Mouse (Mus musculus) limb, embryonic 14.5 days (tissue): ENCODE measurements around the gene Rara. TPM values are rescaled to one million over a fixed set of nuclear protein-coding genes. Genes with fewer than 3 reads are reported as not detected.
A peak's percentile ranks its signal among the peaks of the same experiment; 100 is the strongest.
"Not testable (repeated sequence)": the region's sequence is repeated elsewhere in the genome, so short reads cannot be mapped to it uniquely, and the experiment has no call there.

ENCODE experiments used
- ATAC-seq: fragments of 200-750 bp; cut with Nextera tagmentation; 2 replicates; pipeline ENCODE4 v1.8.0; 2017; ENCODE audit warnings: low read depth, moderate number of reproducible peaks, moderate TSS enrichment; ENCODE audit not compliant: low FRiP score
- DNase-seq: peaks from one replicate; pipeline ENCODE4 v3.0.0-alpha.2; 2015; ENCODE audit warnings: low spot score
- H3K27ac ChIP-seq: fragments of 300-500 bp; sonication (generic); replicated peaks from 2 replicates; pipeline ENCODE4 v1.5.1; 2014; ENCODE audit warnings: low read depth, mild to moderate bottlenecking, low read length, moderate library complexity, mixed read lengths
- H3K27me3 ChIP-seq: fragments of 300-500 bp; sonication (generic); 2 replicates; pipeline ENCODE4 v1.6.1; 2014; ENCODE audit warnings: low read length, mixed read lengths; ENCODE audit not compliant: control insufficient read depth, insufficient read depth
- H3K36me3 ChIP-seq: fragments of 300-500 bp; sonication (generic); 2 replicates; pipeline ENCODE4 v1.6.1; 2014; ENCODE audit warnings: mild to moderate bottlenecking, low read length, moderate library complexity, mixed read lengths; ENCODE audit not compliant: control insufficient read depth, insufficient read depth
- H3K4me1 ChIP-seq: fragments of 300-500 bp; sonication (generic); 2 replicates; pipeline ENCODE4 v1.6.1; 2014; ENCODE audit warnings: antibody characterized with exemption, low read length, mixed read lengths; ENCODE audit not compliant: control insufficient read depth, insufficient read depth
- H3K4me2 ChIP-seq: fragments of 300-500 bp; sonication (generic); replicated peaks from 2 replicates; pipeline ENCODE4 v1.6.1; 2014; ENCODE audit warnings: low read depth, mild to moderate bottlenecking, low read length, moderate library complexity; ENCODE audit not compliant: severe bottlenecking
- H3K4me3 ChIP-seq: fragments of 300-500 bp; sonication (generic); replicated peaks from 2 replicates; pipeline ENCODE4 v1.5.1; 2014; ENCODE audit warnings: low read length
- H3K9ac ChIP-seq: fragments of 300-500 bp; sonication (generic); 2 replicates; pipeline ENCODE4 v1.6.1; 2014; ENCODE audit warnings: mild to moderate bottlenecking, low read depth, low read length, moderate library complexity; ENCODE audit not compliant: severe bottlenecking
- H3K9me3 ChIP-seq: fragments of 300-500 bp; sonication (generic); 2 replicates; pipeline ENCODE4 v1.6.1; 2016; ENCODE audit warnings: low read length; ENCODE audit not compliant: control insufficient read depth
- POLR2A ChIP-seq: fragments of 200-500 bp; IDR thresholded peaks from 2 replicates; pipeline ENCODE4 v1.8.0; 2012; ENCODE audit warnings: inconsistent platforms, mild to moderate bottlenecking, moderate library complexity, borderline replicate concordance; ENCODE audit not compliant: insufficient read depth, insufficient read length; ENCODE audit errors: extremely low read depth
- WGBS: fragments of 180-500 bp; shearing (Covaris S2); extraction: QIAGEN DNeasy Blood & Tissue Kit; methylation state at CpG from one replicate; pipeline ENCODE4 v1.1.7; 2014; 5-methylcytosine and 5-hydroxymethylcytosine counted together
- polyA plus RNA-seq, 2 experiments: library from polyadenylated mRNA; depleted of rRNA in 1 of 2; stranded (reverse) in 1 of 2; unstranded in 1 of 2; fragments of >200 nt; fragmentation: Nextera tagmentation in 1 of 2; extraction: Ambion mirVana in 1 of 2; gene quantifications; 2 replicates each; pipeline versions ENCODE4 v1.2.1 to v1.2.3; 2012 to 2014

Gene Rara
- polyA plus RNA-seq, 2 experiments: 39.8 to 52.4 TPM

- Histone ChIP-seq H3K27ac (peak overlapping the region; percentile 67), H3K36me3 (peaks cover 13% of the 10 kb centered on the region), H3K4me3 (0 out of 2 replicates have a peak overlapping the region, but pooled peaks have one; percentile 5), H3K4me1 (peaks cover 55% of the 10 kb centered on the region), H3K4me2 (peak overlapping the region; percentile 37)
- DNase-seq (peak; percentile 87), ATAC-seq (peak; percentile 78)
- not testable (repeated sequence) for H3K9ac ChIP-seq, H3K9me3 ChIP-seq, H3K27me3 ChIP-seq
- 11% methylated on average over 16 of the region's 16 CpGs for WGBS
These were observed 4.5 kb upstream of the Rara start for GRCm38 (mm10) chr11:98922851-98923711.

DNA sequence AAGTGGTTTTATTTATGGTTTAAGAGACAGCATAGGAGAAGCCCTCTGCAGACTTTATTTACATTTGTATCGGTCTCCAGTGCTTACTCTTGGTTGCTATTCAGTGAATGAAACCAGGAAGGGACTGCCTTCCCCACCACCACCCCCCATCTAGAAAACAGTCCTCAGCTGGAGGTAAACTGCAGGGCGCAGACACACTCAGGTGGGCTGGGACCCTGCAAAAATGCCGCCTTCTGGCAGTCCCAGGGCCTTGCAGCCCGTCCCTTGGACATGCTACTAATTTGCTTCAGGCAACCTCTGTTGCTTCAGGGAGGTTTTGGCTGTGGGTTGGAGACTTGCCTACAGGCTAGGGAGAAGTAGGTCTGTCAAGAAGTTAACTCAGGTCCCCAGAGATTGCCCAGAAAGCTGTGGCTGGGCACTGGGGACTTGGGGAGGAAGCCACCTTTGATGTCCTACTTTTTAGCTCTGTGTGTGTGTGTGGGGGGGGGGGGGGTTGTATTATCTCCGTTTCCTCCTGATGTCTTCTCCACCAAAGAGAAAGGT is 2.9 kb upstream of the Rara start:
- H3K9me3 ChIP-seq: no peaks in the 10 kb centered on the region
- H3K9ac ChIP-seq: no peak overlapping the region
- DNase-seq (no peak), ATAC-seq (no peak)
- H3K4me3 ChIP-seq: peak overlapping the region; percentile 4; the same call in 1 of the 2 replicates
- H3K4me2 ChIP-seq: no peak overlapping the region
- H3K36me3 ChIP-seq: peaks cover 4% of the 10 kb centered on the region; the same call in 1 of the 2 replicates
- no peak for TF ChIP-seq POLR2A
- no peaks in the 10 kb centered on the region for H3K27me3 ChIP-seq
- H3K4me1 ChIP-seq: peaks cover 66% of the 10 kb centered on the region
- WGBS: 18% methylated on average over 5 of the region's 5 CpGs
- peak overlapping the region; percentile 86 for H3K27ac ChIP-seq

- Histone ChIP-seq H3K27ac (peak overlapping the region; percentile 86), H3K27me3 (no peaks in the 10 kb centered on the region), H3K9me3 (no peaks in the 10 kb centered on the region), H3K9ac (no peak overlapping the region), H3K4me3 (peak overlapping the region; percentile 4; the same call in 1 of the 2 replicates), H3K4me2 (peak overlapping the region; percentile 34), H3K4me1 (peaks cover 72% of the 10 kb centered on the region), H3K36me3 (peaks cover 4% of the 10 kb centered on the region; the same call in 1 of the 2 replicates)
- DNase-seq (peak; percentile 94), ATAC-seq (peak; percentile 12; the same call in 1 of the 2 replicates)
- WGBS: under 1% methylated on average over 10 of the region's 10 CpGs
- TF ChIP-seq POLR2A: no peak
These were observed 2.3 kb upstream of the Rara start for GRCm38 (mm10) chr11:98925265-98925721.

GRCm38 (mm10) chr11:98925868-98926311 is 1.7 kb upstream of the Rara start:
- ATAC-seq: peak; percentile 28
- DNase-seq: peak; percentile 81
- H3K36me3 ChIP-seq: no peaks in the 10 kb centered on the region; the same call in 1 of the 2 replicates
- peak overlapping the region; percentile 4; the same call in 1 of the 2 replicates for H3K4me3 ChIP-seq
- H3K4me1 ChIP-seq: peaks cover 78% of the 10 kb centered on the region
- 3% methylated on average over 5 of the region's 12 CpGs for WGBS
- no peaks in the 10 kb centered on the region for H3K9me3 ChIP-seq
- H3K27me3 ChIP-seq: no peaks in the 10 kb centered on the region
- H3K27ac ChIP-seq: peak overlapping the region; percentile 86
- peak overlapping the region; percentile 34 for H3K4me2 ChIP-seq
- no peak overlapping the region for H3K9ac ChIP-seq
- TF ChIP-seq POLR2A: no peak

- Histone ChIP-seq H3K9me3 (no peaks in the 10 kb centered on the region), H3K36me3 (no peaks in the 10 kb centered on the region), H3K9ac (no peak overlapping the region), H3K4me3 (no peak overlapping the region), H3K27ac (peak overlapping the region; percentile 86), H3K4me1 (peaks cover 84% of the 10 kb centered on the region), H3K27me3 (no peaks in the 10 kb centered on the region), H3K4me2 (0 out of 2 replicates have a peak overlapping the region, but pooled peaks have one; percentile 34)
- DNase-seq (no peak), ATAC-seq (no peak)
- no peak for TF ChIP-seq POLR2A
- 54% methylated on average over 7 of the region's 7 CpGs for WGBS
These were observed 1.1 kb upstream of the Rara start for GRCm38 (mm10) chr11:98926553-98926952.
